Mouse (Mus musculus) stomach, embryonic 16.5 days (tissue): Measurements from ENCODE around the gene Snrnp40. TPM values are rescaled to one million over a fixed set of nuclear protein-coding genes. Genes with fewer than 3 reads are reported as not detected.

Experiments used
- ATAC-seq: fragments of 200-750 bp; cut with Nextera tagmentation; 2 replicates; pipeline ENCODE4 v1.8.0; 2017; ENCODE audit warnings: moderate number of reproducible peaks, moderate TSS enrichment; ENCODE audit not compliant: insufficient read depth, low FRiP score
- H3K27ac ChIP-seq: fragments of 300-500 bp; sonication (generic); 2 replicates; pipeline ENCODE4 v1.5.1; 2014; ENCODE audit warnings: low read length
- H3K27me3 ChIP-seq: fragments of 300-500 bp; sonication (generic); 2 replicates; pipeline ENCODE4 v1.6.1; 2014; ENCODE audit warnings: low read length, control low read depth, mixed read lengths; ENCODE audit not compliant: control insufficient read depth, insufficient read depth
- H3K36me3 ChIP-seq: fragments of 300-500 bp; sonication (generic); 2 replicates; pipeline ENCODE4 v1.6.1; 2014; ENCODE audit warnings: low read length; ENCODE audit not compliant: control insufficient read depth, insufficient read depth
- H3K4me1 ChIP-seq: fragments of 300-500 bp; sonication (generic); 2 replicates; pipeline ENCODE4 v1.6.1; 2014; ENCODE audit warnings: low read length, control low read depth, mixed read lengths; ENCODE audit not compliant: control insufficient read depth, insufficient read depth
- H3K4me2 ChIP-seq: fragments of 300-500 bp; sonication (generic); 2 replicates; pipeline ENCODE4 v1.6.1; 2014; ENCODE audit warnings: low read depth, low read length, mixed read lengths
- H3K4me3 ChIP-seq: fragments of 300-500 bp; sonication (generic); replicated peaks from 2 replicates; pipeline ENCODE4 v1.5.1; 2014; ENCODE audit warnings: mild to moderate bottlenecking, low read length
- H3K9ac ChIP-seq: fragments of 300-500 bp; sonication (generic); 2 replicates; pipeline ENCODE4 v1.6.1; 2014; ENCODE audit warnings: low read length
- H3K9me3 ChIP-seq: fragments of 300-500 bp; sonication (generic); replicated peaks from 2 replicates; pipeline ENCODE4 v1.6.1; 2016; ENCODE audit warnings: low read length, control low read depth; ENCODE audit not compliant: control insufficient read depth
- WGBS: fragments of 180-500 bp; shearing (Covaris S2); extraction: QIAGEN DNeasy Blood & Tissue Kit; methylation state at CpG from one replicate; pipeline ENCODE4 v1.1.7; 2014; 5-methylcytosine and 5-hydroxymethylcytosine counted together
- polyA plus RNA-seq: library from polyadenylated mRNA; unstranded; fragments of >200 nt; fragmentation: Nextera tagmentation; extraction: Ambion mirVana; gene quantifications from 2 replicates; pipeline ENCODE4 v1.2.1, GENCODE M21; 2015

The Snrnp40 gene
- polyA plus RNA-seq, 1 experiment from 2014 or later, result 107 TPM

- H3K9me3 ChIP-seq, result no peaks in the 10 kb centered on the region
- H3K4me2 ChIP-seq, result no peak overlapping the region
- no peak overlapping the region for H3K27ac ChIP-seq
- no peak overlapping the region for H3K4me3 ChIP-seq
- peaks cover 15% of the 10 kb centered on the region for H3K4me1 ChIP-seq
- H3K36me3 ChIP-seq, result 0 out of 2 replicates have a peak, but pooled peaks cover 5% of the 10 kb centered on the region
- no peak for ATAC-seq
- no peak overlapping the region for H3K9ac ChIP-seq
- H3K27me3 ChIP-seq, result no peaks in the 10 kb centered on the region
These were observed 2.0 kb upstream of the Snrnp40 start for GRCm38 (mm10) chr4:130357946-130358345.

GRCm38 (mm10) chr4:130360238-130360590, 282 bp downstream of the Snrnp40 start:
- Histone ChIP-seq H3K4me1 (peaks cover 15% of the 10 kb centered on the region), H3K4me2 (peak overlapping the region; percentile 80), H3K27ac (peak overlapping the region; percentile 62), H3K36me3 (peaks cover 7% of the 10 kb centered on the region; the same call in 1 of the 2 replicates), H3K9ac (peak overlapping the region; percentile 94), H3K4me3 (peak overlapping the region; percentile 91), H3K27me3 (no peaks in the 10 kb centered on the region), H3K9me3 (no peaks in the 10 kb centered on the region)
- ATAC-seq, result 0 out of 2 replicates have a peak, but pooled peaks have one; percentile 2
- under 1% methylated on average over 19 of the region's 19 CpGs for WGBS

GRCm38 (mm10) chr4:130376675-130377074, 16.7 kb downstream of the Snrnp40 start:
- Histone ChIP-seq H3K9me3 (no peaks in the 10 kb centered on the region), H3K4me2 (no peak overlapping the region), H3K4me3 (no peak overlapping the region), H3K9ac (no peak overlapping the region), H3K27me3 (no peaks in the 10 kb centered on the region), H3K27ac (no peak overlapping the region), H3K4me1 (no peaks in the 10 kb centered on the region), H3K36me3 (peaks cover 25% of the 10 kb centered on the region)
- ATAC-seq, result no peak
- 91% methylated on average over 4 of the region's 4 CpGs for WGBS

- Histone ChIP-seq H3K27me3 (no peaks in the 10 kb centered on the region), H3K4me1 (no peaks in the 10 kb centered on the region), H3K4me2 (no peak overlapping the region), H3K9ac (no peak overlapping the region), H3K27ac (no peak overlapping the region), H3K36me3 (peaks cover 25% of the 10 kb centered on the region), H3K4me3 (no peak overlapping the region), H3K9me3 (no peaks in the 10 kb centered on the region)
- WGBS, result 77% methylated on average over 4 of the region's 4 CpGs
- no peak for ATAC-seq
These were observed 17.6 kb downstream of the Snrnp40 start for GRCm38 (mm10) chr4:130377500-130377899.

GRCm38 (mm10) chr4:130379181-130379580, 19.2 kb downstream of the Snrnp40 start:
- H3K27ac ChIP-seq, result no peak overlapping the region
- peaks cover 25% of the 10 kb centered on the region for H3K36me3 ChIP-seq
- no peak for ATAC-seq
- no peaks in the 10 kb centered on the region for H3K27me3 ChIP-seq
- no peak overlapping the region for H3K9ac ChIP-seq
- no peaks in the 10 kb centered on the region for H3K4me1 ChIP-seq
- 93% methylated on average over 2 of the region's 2 CpGs for WGBS
- H3K4me2 ChIP-seq, result no peak overlapping the region
- no peaks in the 10 kb centered on the region for H3K9me3 ChIP-seq
- no peak overlapping the region for H3K4me3 ChIP-seq

GRCm38 (mm10) chr4:130380418-130380817, 20.5 kb downstream of the Snrnp40 start:
- peaks cover 25% of the 10 kb centered on the region for H3K36me3 ChIP-seq
- H3K27ac ChIP-seq, result no peak overlapping the region
- ATAC-seq, result no peak
- 80% methylated on average over 2 of the region's 2 CpGs for WGBS
- no peaks in the 10 kb centered on the region for H3K27me3 ChIP-seq
- no peak overlapping the region for H3K9ac ChIP-seq
- no peaks in the 10 kb centered on the region for H3K9me3 ChIP-seq
- H3K4me3 ChIP-seq, result no peak overlapping the region
- H3K4me1 ChIP-seq, result no peaks in the 10 kb centered on the region
- H3K4me2 ChIP-seq, result no peak overlapping the region

- Histone ChIP-seq H3K4me2 (no peak overlapping the region), H3K27ac (no peak overlapping the region), H3K4me3 (no peak overlapping the region), H3K36me3 (peaks cover 10% of the 10 kb centered on the region), H3K27me3 (no peaks in the 10 kb centered on the region), H3K4me1 (no peaks in the 10 kb centered on the region), H3K9me3 (no peaks in the 10 kb centered on the region), H3K9ac (no peak overlapping the region)
- ATAC-seq, result no peak
- 90% methylated on average over 3 of the region's 3 CpGs for WGBS
These were observed 27.3 kb downstream of the Snrnp40 start for GRCm38 (mm10) chr4:130387256-130387655.

- H3K27me3 ChIP-seq, result no peaks in the 10 kb centered on the region
- no peak overlapping the region for H3K27ac ChIP-seq
- H3K4me1 ChIP-seq, result no peaks in the 10 kb centered on the region
- peaks cover 10% of the 10 kb centered on the region for H3K36me3 ChIP-seq
- 78% methylated on average over 6 of the region's 6 CpGs for WGBS
- ATAC-seq, result no peak
- H3K9me3 ChIP-seq, result no peaks in the 10 kb centered on the region
- H3K9ac ChIP-seq, result no peak overlapping the region
- no peak overlapping the region for H3K4me2 ChIP-seq
- H3K4me3 ChIP-seq, result no peak overlapping the region
These were observed 29.6 kb downstream of the Snrnp40 start for GRCm38 (mm10) chr4:130389496-130389895.

GRCm38 (mm10) chr4:130389927-130390326, 30.0 kb downstream of the Snrnp40 start:
- no peak for ATAC-seq
- H3K27me3 ChIP-seq, result no peaks in the 10 kb centered on the region
- H3K4me2 ChIP-seq, result no peak overlapping the region
- H3K4me3 ChIP-seq, result no peak overlapping the region
- no peaks in the 10 kb centered on the region for H3K9me3 ChIP-seq
- WGBS, result 73% methylated on average over 7 of the region's 7 CpGs
- H3K4me1 ChIP-seq, result no peaks in the 10 kb centered on the region
- H3K36me3 ChIP-seq, result peaks cover 10% of the 10 kb centered on the region
- no peak overlapping the region for H3K27ac ChIP-seq
- no peak overlapping the region for H3K9ac ChIP-seq

- H3K27me3 ChIP-seq, result no peaks in the 10 kb centered on the region
- WGBS, result 69% methylated on average over 3 of the region's 3 CpGs
- H3K4me2 ChIP-seq, result no peak overlapping the region
- H3K4me3 ChIP-seq, result no peak overlapping the region
- H3K27ac ChIP-seq, result no peak overlapping the region
- H3K9ac ChIP-seq, result no peak overlapping the region
- peaks cover 8% of the 10 kb centered on the region; the same call in 1 of the 2 replicates for H3K36me3 ChIP-seq
- no peak for ATAC-seq
- H3K9me3 ChIP-seq, result no peaks in the 10 kb centered on the region
- H3K4me1 ChIP-seq, result no peaks in the 10 kb centered on the region
These were observed 31.3 kb downstream of the Snrnp40 start for GRCm38 (mm10) chr4:130391265-130391664.
